Mouse (Mus musculus) liver, embryonic 14.5 days (tissue): ENCODE data around the gene Wasf3. TPM values are rescaled to one million over a fixed set of nuclear protein-coding genes. Genes with fewer than 3 reads are reported as not detected.
A peak's percentile ranks its signal among the peaks of the same experiment; 100 is the strongest.

Experiments
- ATAC-seq: fragments of 200-750 bp; cut with Nextera tagmentation; 2 replicates; pipeline ENCODE4 v1.8.0; 2017; ENCODE audit warnings: moderate number of reproducible peaks, mild to moderate bottlenecking, moderate library complexity; ENCODE audit not compliant: insufficient read depth
- DNase-seq, 3 experiments: peaks; one replicate each; pipeline ENCODE4 v3.0.0-alpha.2; 2012 to 2013; ENCODE audit warnings: low read depth in 3 of 3, low spot score in 3 of 3
- H3K27ac ChIP-seq: fragments of 300-500 bp; sonication (generic); 2 replicates; pipeline ENCODE4 v1.5.1; 2014; ENCODE audit warnings: moderate library complexity, mild to moderate bottlenecking, control low read depth, inconsistent platforms
- H3K27me3 ChIP-seq: fragments of 300-500 bp; sonication (generic); 2 replicates; pipeline ENCODE4 v1.6.1; 2014; ENCODE audit warnings: mild to moderate bottlenecking, low read length, moderate library complexity; ENCODE audit not compliant: control insufficient read depth, insufficient read depth
- H3K36me3 ChIP-seq: fragments of 300-500 bp; sonication (generic); replicated peaks from 2 replicates; pipeline ENCODE4 v1.6.1; 2014; ENCODE audit warnings: low read depth; ENCODE audit not compliant: control insufficient read depth, insufficient read depth
- H3K4me1 ChIP-seq, 2 experiments: fragments of 200-500 bp in 1 of 2; fragments of 300-500 bp in 1 of 2; sonication (generic) in 1 of 2; replicated peaks; 2 replicates each; pipeline ENCODE4 v1.6.1; 2012 to 2014; ENCODE audit warnings: antibody characterized with exemption in 1 of 2, inconsistent platforms in 1 of 2, low read length in 1 of 2; ENCODE audit not compliant: control insufficient read depth in 2 of 2, insufficient read depth in 2 of 2
- H3K4me2 ChIP-seq: fragments of 300-500 bp; sonication (generic); 2 replicates; pipeline ENCODE4 v1.6.1; 2014; ENCODE audit warnings: low read depth, mild to moderate bottlenecking, control low read depth, moderate library complexity
- H3K4me3 ChIP-seq, 2 experiments: fragments of 200-500 bp in 1 of 2; fragments of 300-500 bp in 1 of 2; sonication (generic) in 1 of 2; 2 replicates each; pipeline ENCODE4 v1.5.1; 2012 to 2014; ENCODE audit warnings: low read depth in 2 of 2, low read length in 2 of 2, mild to moderate bottlenecking in 2 of 2, control low read depth in 1 of 2, inconsistent platforms in 1 of 2, moderate library complexity in 1 of 2; ENCODE audit not compliant: insufficient read depth in 1 of 2
- H3K9ac ChIP-seq: fragments of 300-500 bp; sonication (generic); replicated peaks from 2 replicates; pipeline ENCODE4 v1.6.1; 2014; ENCODE audit warnings: mild to moderate bottlenecking, control low read depth, moderate library complexity
- H3K9me3 ChIP-seq: fragments of 300-500 bp; sonication (generic); 2 replicates; pipeline ENCODE4 v1.6.1; 2016; ENCODE audit warnings: low read length, mixed read lengths; ENCODE audit not compliant: control insufficient read depth
- CTCF ChIP-seq: IDR thresholded peaks from 2 replicates; pipeline ENCODE4 v1.5.1; 2016; ENCODE audit warnings: antibody characterized with exemption, low read depth, control low read depth
- EP300 ChIP-seq: IDR thresholded peaks from 2 replicates; pipeline ENCODE4 v1.6.1; 2016; ENCODE audit warnings: antibody characterized with exemption, low read depth
- WGBS: fragments of 180-500 bp; shearing (Covaris S2); extraction: QIAGEN DNeasy Blood & Tissue Kit; methylation state at CpG from one replicate; pipeline ENCODE4 v1.1.7; 2014; ENCODE audit not compliant: insufficient replicate concordance; 5-methylcytosine and 5-hydroxymethylcytosine counted together
- polyA plus RNA-seq, 2 experiments: library from polyadenylated mRNA; depleted of rRNA in 1 of 2; stranded (reverse) in 1 of 2; unstranded in 1 of 2; fragments of >200 nt; fragmentation: Nextera tagmentation in 1 of 2; extraction: Ambion mirVana in 1 of 2; gene quantifications; 2 replicates each; pipeline versions ENCODE4 v1.2.1 to v1.2.3; 2012 to 2014

Wasf3 gene
- polyA plus RNA-seq, 2 experiments = 0.04 to 0.07 TPM

GRCm38 (mm10) chr5:146406133-146406532 lies 21.3 kb downstream of the Wasf3 start:
- no peaks in the 10 kb centered on the region for H3K4me1 ChIP-seq
- TF ChIP-seq EP300 (no peak), CTCF (peak; percentile 35; the same call in 1 of the 2 replicates)
- no peak overlapping the region for H3K4me2 ChIP-seq
- 61% methylated on average over 1 of the region's 1 CpGs for WGBS
- no peak overlapping the region for H3K9ac ChIP-seq
- DNase-seq = no peak
- no peak overlapping the region for H3K4me3 ChIP-seq
- H3K27ac ChIP-seq = no peak overlapping the region
- H3K9me3 ChIP-seq = no peaks in the 10 kb centered on the region
- no peaks in the 10 kb centered on the region for H3K27me3 ChIP-seq
- H3K36me3 ChIP-seq = no peaks in the 10 kb centered on the region
- ATAC-seq = no peak

GRCm38 (mm10) chr5:146407791-146408190 lies 23.0 kb downstream of the Wasf3 start:
- ATAC-seq (no peak), DNase-seq (no peak)
- Histone ChIP-seq H3K9me3 (no peaks in the 10 kb centered on the region), H3K4me1 (no peaks in the 10 kb centered on the region), H3K4me3 (no peak overlapping the region), H3K4me2 (no peak overlapping the region), H3K27ac (no peak overlapping the region), H3K9ac (no peak overlapping the region), H3K36me3 (no peaks in the 10 kb centered on the region), H3K27me3 (no peaks in the 10 kb centered on the region)
- TF ChIP-seq EP300 (no peak), CTCF (no peak)
- WGBS = 54% methylated on average over 3 of the region's 3 CpGs

GRCm38 (mm10) chr5:146408604-146409003 lies 23.8 kb downstream of the Wasf3 start:
- Histone ChIP-seq H3K4me3 (no peak overlapping the region), H3K9me3 (no peaks in the 10 kb centered on the region), H3K4me1 (no peaks in the 10 kb centered on the region), H3K27me3 (no peaks in the 10 kb centered on the region), H3K4me2 (no peak overlapping the region), H3K9ac (no peak overlapping the region), H3K36me3 (no peaks in the 10 kb centered on the region), H3K27ac (no peak overlapping the region)
- no peak for TF ChIP-seq EP300
- no peak for DNase-seq
- WGBS = 75% methylated on average over 8 of the region's 8 CpGs
- no peak for ATAC-seq

GRCm38 (mm10) chr5:146410821-146411220 lies 26.0 kb downstream of the Wasf3 start:
- Histone ChIP-seq H3K27me3 (no peaks in the 10 kb centered on the region), H3K4me3 (no peak overlapping the region), H3K36me3 (no peaks in the 10 kb centered on the region), H3K27ac (no peak overlapping the region), H3K4me1 (no peaks in the 10 kb centered on the region), H3K9me3 (no peaks in the 10 kb centered on the region), H3K4me2 (no peak overlapping the region), H3K9ac (no peak overlapping the region)
- ATAC-seq (no peak), DNase-seq (no peak)
- TF ChIP-seq EP300 (no peak), CTCF (no peak)
- 69% methylated on average over 4 of the region's 4 CpGs for WGBS

- H3K27ac ChIP-seq = no peak overlapping the region
- ATAC-seq = no peak
Observed at GRCm38 (mm10) chr5:146412743-146413430, 28.1 kb downstream of the Wasf3 start.

More at GRCm38 (mm10) chr5:146412743-146413430, 28.1 kb downstream of the Wasf3 start:
- WGBS = 55% methylated on average over 15 of the region's 15 CpGs
- TF ChIP-seq EP300 = no peak
- no peak for TF ChIP-seq CTCF
- Histone ChIP-seq H3K4me1 (no peaks in the 10 kb centered on the region), H3K9ac (no peak overlapping the region), H3K4me2 (no peak overlapping the region), H3K27me3 (no peaks in the 10 kb centered on the region), H3K36me3 (no peaks in the 10 kb centered on the region), H3K9me3 (no peaks in the 10 kb centered on the region), H3K4me3 (no peak overlapping the region)
- DNase-seq = no peak
